In the genomic region with DNA sequence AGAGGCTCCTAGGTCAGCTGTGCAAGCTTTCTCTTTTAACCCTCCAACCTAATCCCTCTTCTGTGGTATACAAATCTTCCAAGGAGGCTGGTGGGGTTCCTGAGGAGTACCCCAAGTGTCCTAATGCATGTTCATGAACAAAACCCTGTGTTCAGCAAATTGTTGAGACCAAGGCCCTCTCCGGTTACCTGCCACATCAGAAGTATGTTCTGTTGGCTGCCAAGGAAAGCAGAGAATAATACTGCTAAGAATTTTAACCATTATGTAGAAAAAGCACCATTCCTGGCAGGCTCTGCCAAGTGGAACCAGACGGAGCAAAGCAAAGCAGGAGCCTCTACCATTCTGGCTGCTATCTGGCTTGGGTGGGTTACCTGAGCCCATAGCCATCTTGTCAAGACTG, we compare ENCODE assay signal across 20 mouse cellular contexts.
DNase-seq lines count a peak whose midpoint lies in the region; ATAC-seq and TF ChIP-seq lines count a peak whose summit lies in the region.
"Had no signal": no experiment of that assay in that cellular context is flagged by ENCODE, and none has a peak within 500 bp of the region (broad histone marks: within the 10 kb centered on the region; RNA-seq: fewer than 3 reads in every experiment).

No protein-coding gene starts in this region.

- no peak for TF ChIP-seq POLR2A in limb, embryonic 14.5 days (IDR thresholded peaks at IDR 0.05; ENCODE audit: borderline replicate concordance, extremely low read depth, insufficient read depth, insufficient read length)

- peaks cover 6% of the 10 kb centered on the region; the same call in 1 of the 2 replicates for H3K9me3 ChIP-seq in embryonic facial prominence, embryonic 13.5 days
- H3K9me3 ChIP-seq in embryonic facial prominence, embryonic 10.5 days, result no peaks in the 10 kb centered on the region
- no peaks in the 10 kb centered on the region; the same call in 1 of the 2 replicates for H3K9me3 ChIP-seq in limb, embryonic 14.5 days (ENCODE audit: control insufficient read depth, low read length)
- H3K9me3 ChIP-seq in limb, embryonic 10.5 days (replicated peaks), result peaks cover 2% of the 10 kb centered on the region; the same call in 1 of the 2 replicates
- peaks cover 6% of the 10 kb centered on the region; the same call in 1 of the 2 replicates for H3K9me3 ChIP-seq in embryonic facial prominence, embryonic 14.5 days (ENCODE audit: control insufficient read depth, low read length)
- H3K9me3 ChIP-seq: G1E had no signal

- 0 out of 2 replicates have a peak, but pooled peaks cover 6% of the 10 kb centered on the region for H3K4me1 ChIP-seq in embryonic facial prominence, embryonic 13.5 days
- peaks cover 3% of the 10 kb centered on the region; the same call in 1 of the 2 replicates for H3K4me1 ChIP-seq in embryonic facial prominence, embryonic 10.5 days
- peaks cover 3% of the 10 kb centered on the region; the same call in 1 of the 2 replicates for H3K4me1 ChIP-seq in limb, embryonic 14.5 days (ENCODE audit: control insufficient read depth, insufficient read depth, low read length)
- H3K4me1 ChIP-seq in limb, embryonic 10.5 days, result no peaks in the 10 kb centered on the region
- no peaks in the 10 kb centered on the region; the same call in 1 of the 2 replicates for H3K4me1 ChIP-seq in embryonic facial prominence, embryonic 14.5 days (ENCODE audit: control insufficient read depth, insufficient read depth, low read length)

- no peaks in the 10 kb centered on the region for H3K36me3 ChIP-seq in embryonic facial prominence, embryonic 13.5 days
- H3K36me3 ChIP-seq in embryonic facial prominence, embryonic 10.5 days (replicated peaks), result no peaks in the 10 kb centered on the region
- H3K36me3 ChIP-seq in limb, embryonic 14.5 days (ENCODE audit: control insufficient read depth, insufficient read depth, low read length), result no peaks in the 10 kb centered on the region
- no peaks in the 10 kb centered on the region for H3K36me3 ChIP-seq in limb, embryonic 10.5 days
- no peaks in the 10 kb centered on the region for H3K36me3 ChIP-seq in embryonic facial prominence, embryonic 14.5 days (ENCODE audit: control insufficient read depth, insufficient read depth, low read length)
- H3K36me3 ChIP-seq: G1E had no signal

- 47% methylated on average over 2 of the region's 2 CpGs for WGBS in embryonic facial prominence, embryonic 13.5 days
- WGBS in embryonic facial prominence, embryonic 10.5 days, result 89% methylated on average over 2 of the region's 2 CpGs
- WGBS in limb, embryonic 14.5 days, result 53% methylated on average over 2 of the region's 2 CpGs
- 91% methylated on average over 2 of the region's 2 CpGs for WGBS in limb, embryonic 10.5 days
- WGBS in embryonic facial prominence, embryonic 14.5 days, result 49% methylated on average over 2 of the region's 2 CpGs

- DNase-seq in embryonic facial prominence, embryonic 10.5 days (ENCODE audit: low spot score), result no peak
- peak; percentile 38 for DNase-seq in limb, embryonic 14.5 days (ENCODE audit: low spot score)
- no peak for DNase-seq in limb, embryonic 10.5 days (ENCODE audit: low spot score)
- peak; percentile 78 for DNase-seq in embryonic facial prominence, embryonic 14.5 days (ENCODE audit: low spot score)
- no peak for DNase-seq in frontal cortex, postnatal 10 days (ENCODE audit: low spot score in 2 of 2)
- DNase-seq: adrenal gland, adult 2 months; adrenal gland, adult 8-10 months; adrenal gland, postnatal 10 days; adrenal gland, postnatal 14 days; adrenal gland, postnatal 25 days; adrenal gland, postnatal 36 days; B cell, adult 2 months; cerebellum, adult 11 months; cerebellum, adult 11-12 months; cerebellum, adult 18-20 months had no signal

- H3K9ac ChIP-seq in embryonic facial prominence, embryonic 13.5 days, result no peak overlapping the region
- no peak overlapping the region for H3K9ac ChIP-seq in limb, embryonic 14.5 days (ENCODE audit: low read depth, low read length, severe bottlenecking)
- H3K9ac ChIP-seq in embryonic facial prominence, embryonic 14.5 days (ENCODE audit: low read depth, low read length), result no peak overlapping the region

- no peak overlapping the region for H3K4me2 ChIP-seq in embryonic facial prominence, embryonic 13.5 days
- no peak overlapping the region for H3K4me2 ChIP-seq in limb, embryonic 14.5 days (replicated peaks; ENCODE audit: low read depth, low read length, severe bottlenecking)
- H3K4me2 ChIP-seq in embryonic facial prominence, embryonic 14.5 days (ENCODE audit: low read depth, low read length), result no peak overlapping the region

- no peak overlapping the region for H3K4me3 ChIP-seq in embryonic facial prominence, embryonic 13.5 days
- no peak overlapping the region for H3K4me3 ChIP-seq in embryonic facial prominence, embryonic 10.5 days
- no peak overlapping the region for H3K4me3 ChIP-seq in limb, embryonic 14.5 days (replicated peaks; ENCODE audit: low read length)
- no peak overlapping the region for H3K4me3 ChIP-seq in limb, embryonic 10.5 days
- H3K4me3 ChIP-seq in embryonic facial prominence, embryonic 14.5 days (ENCODE audit: low read depth, low read length), result no peak overlapping the region

- H3K27me3 ChIP-seq in embryonic facial prominence, embryonic 13.5 days, result no peaks in the 10 kb centered on the region
- H3K27me3 ChIP-seq in embryonic facial prominence, embryonic 10.5 days (replicated peaks; ENCODE audit: low read depth, poor library complexity, severe bottlenecking), result no peaks in the 10 kb centered on the region
- no peaks in the 10 kb centered on the region for H3K27me3 ChIP-seq in limb, embryonic 14.5 days (ENCODE audit: control insufficient read depth, insufficient read depth, low read length)
- H3K27me3 ChIP-seq in limb, embryonic 10.5 days (ENCODE audit: low read depth, poor library complexity, severe bottlenecking), result no peaks in the 10 kb centered on the region
- no peaks in the 10 kb centered on the region for H3K27me3 ChIP-seq in embryonic facial prominence, embryonic 14.5 days (replicated peaks; ENCODE audit: control insufficient read depth, insufficient read depth, low read length)

- H3K27ac ChIP-seq in embryonic facial prominence, embryonic 13.5 days, result 0 out of 2 replicates have a peak overlapping the region, but pooled peaks have one; percentile 44
- no peak overlapping the region for H3K27ac ChIP-seq in embryonic facial prominence, embryonic 10.5 days (replicated peaks)
- H3K27ac ChIP-seq in limb, embryonic 14.5 days (replicated peaks; ENCODE audit: low read depth, low read length), result no peak overlapping the region
- H3K27ac ChIP-seq in limb, embryonic 10.5 days, result no peak overlapping the region
- peak overlapping the region; percentile 61 for H3K27ac ChIP-seq in embryonic facial prominence, embryonic 14.5 days (replicated peaks; ENCODE audit: low read depth, low read length)

- no peak for ATAC-seq in embryonic facial prominence, embryonic 13.5 days (ENCODE audit: insufficient number of reproducible peaks, insufficient read depth, low FRiP score, low TSS enrichment, low read depth)
- no peak for ATAC-seq in limb, embryonic 14.5 days (ENCODE audit: low FRiP score, low read depth)
- ATAC-seq in embryonic facial prominence, embryonic 14.5 days (ENCODE audit: low read depth), result peak; percentile 57; the same call in 1 of the 2 replicates
- ATAC-seq: activated CD4-positive, CD25-positive, alpha-beta regulatory T cell, adult 4 months; CD4-positive, CD25-positive, alpha-beta regulatory T cell, adult 4 months; Patski had no signal

Comparison
In these comparisons a context has a peak if more than half of its experiments do, and no peak if none do; other contexts are left out.
1. H3K27ac ChIP-seq: peak in embryonic facial prominence, embryonic 13.5 days (single experiment) and embryonic facial prominence, embryonic 14.5 days (single experiment); none in embryonic facial prominence, embryonic 10.5 days (single experiment), limb, embryonic 14.5 days (single experiment) and limb, embryonic 10.5 days (single experiment).
2. DNase-seq: peak in limb, embryonic 14.5 days (single experiment) and embryonic facial prominence, embryonic 14.5 days (single experiment); none in embryonic facial prominence, embryonic 10.5 days (single experiment), limb, embryonic 10.5 days (single experiment) and frontal cortex, postnatal 10 days (0 of 2).